Mouse (Mus musculus) cortical plate, adult 2 months (tissue): ENCODE data around the gene Ctnnb1.

Source experiments
- CTCF ChIP-seq: fragments of 200-500 bp; IDR thresholded peaks from 2 replicates; pipeline ENCODE4 v1.5.1; 2011; ENCODE audit warnings: mild to moderate bottlenecking, control low read depth, low read length; ENCODE audit not compliant: insufficient read depth; ENCODE audit errors: extremely low read depth
- POLR2A ChIP-seq: fragments of 200-500 bp; IDR thresholded peaks from 2 replicates; pipeline ENCODE4 v1.6.1; 2011; ENCODE audit warnings: mild to moderate bottlenecking, low read length, control low read depth; ENCODE audit not compliant: insufficient read depth; ENCODE audit errors: extremely low read depth

- TF ChIP-seq CTCF: no peak
- TF ChIP-seq POLR2A: no peak
Observed at GRCm38 (mm10) chr9:120976158-120976557, 47.1 kb downstream of the Ctnnb1 start.
